Mouse (Mus musculus) C2C12 (cell line): Measurements from ENCODE around the gene Sinhcaf. TPM values are rescaled to one million over a fixed set of nuclear protein-coding genes. Genes with fewer than 3 reads are reported as not detected.

Experiments
- H3K27me3 ChIP-seq: one replicate; pipeline ENCODE4 v1.6.1; 2011; ENCODE audit not compliant: control insufficient read depth, insufficient read depth, insufficient read length
- H3K36me3 ChIP-seq: one replicate; pipeline ENCODE4 v1.6.1; 2011; ENCODE audit not compliant: control insufficient read depth, insufficient read depth
- H3K4me3 ChIP-seq: one replicate; pipeline ENCODE4 v1.5.1; 2011; ENCODE audit warnings: mild to moderate bottlenecking, control low read depth; ENCODE audit not compliant: poor library complexity, insufficient read depth, severe bottlenecking
- H3K79me2 ChIP-seq: one replicate; pipeline ENCODE4 v1.6.1; 2011; ENCODE audit not compliant: control insufficient read depth, insufficient read depth
- H3K79me3 ChIP-seq: one replicate; pipeline ENCODE4 v1.6.1; 2011; ENCODE audit warnings: low read depth, control low read depth
- H3ac ChIP-seq: one replicate; pipeline ENCODE3; 2011; ENCODE audit warnings: low read depth; ENCODE audit not compliant: control insufficient read depth, insufficient read length
- CEBPB ChIP-seq: IDR thresholded peaks from one replicate; pipeline ENCODE4 v1.6.1; 2011; ENCODE audit warnings: low read depth, mild to moderate bottlenecking, control low read depth, moderate library complexity
- CTCF ChIP-seq: IDR thresholded peaks from one replicate; pipeline ENCODE4 v1.5.1; 2011; ENCODE audit not compliant: control insufficient read depth, insufficient read depth, insufficient read length
- FOSL1 ChIP-seq: IDR thresholded peaks from one replicate; pipeline ENCODE4 v1.8.0; 2011; ENCODE audit warnings: mild to moderate bottlenecking, low read length; ENCODE audit not compliant: poor library complexity, insufficient read depth, severe bottlenecking
- MAX ChIP-seq: IDR thresholded peaks from one replicate; pipeline ENCODE4 v1.6.1; 2011; ENCODE audit warnings: mild to moderate bottlenecking, control low read depth
- MYOD1 ChIP-seq: IDR thresholded peaks from one replicate; pipeline ENCODE4 v1.6.1; 2011; ENCODE audit warnings: low read depth; ENCODE audit not compliant: control insufficient read depth, insufficient read length
- MYOG ChIP-seq: IDR thresholded peaks from one replicate; pipeline ENCODE4 v1.6.1; 2011; ENCODE audit not compliant: control insufficient read depth, insufficient read length; ENCODE audit errors: extremely low read depth
- USF1 ChIP-seq: IDR thresholded peaks from one replicate; pipeline ENCODE4 v1.6.1; 2011; ENCODE audit warnings: low read depth, mild to moderate bottlenecking, control low read depth, moderate library complexity
- polyA plus RNA-seq: library from polyadenylated mRNA; unstranded; fragments of >200 nt; fragmentation: generic; extraction: Trizol; gene quantifications from one replicate; pipeline ENCODE4 v1.2.1, GENCODE M21; 2012; ENCODE audit warnings: missing spikeins

Sinhcaf gene
- polyA plus RNA-seq, 1 experiment = 22.4 TPM

GRCm38 (mm10) chr6:148957046-148957445 is 10.8 kb upstream of the Sinhcaf start:
- H3ac ChIP-seq = no peak overlapping the region
- H3K36me3 ChIP-seq = no peaks in the 10 kb centered on the region
- no peaks in the 10 kb centered on the region for H3K79me2 ChIP-seq
- H3K4me3 ChIP-seq = no peak overlapping the region
- H3K27me3 ChIP-seq = no peaks in the 10 kb centered on the region
- no peak for TF ChIP-seq FOSL1
- no peak for TF ChIP-seq MAX
- no peak for TF ChIP-seq CEBPB
- H3K79me3 ChIP-seq = no peaks in the 10 kb centered on the region

DNA sequence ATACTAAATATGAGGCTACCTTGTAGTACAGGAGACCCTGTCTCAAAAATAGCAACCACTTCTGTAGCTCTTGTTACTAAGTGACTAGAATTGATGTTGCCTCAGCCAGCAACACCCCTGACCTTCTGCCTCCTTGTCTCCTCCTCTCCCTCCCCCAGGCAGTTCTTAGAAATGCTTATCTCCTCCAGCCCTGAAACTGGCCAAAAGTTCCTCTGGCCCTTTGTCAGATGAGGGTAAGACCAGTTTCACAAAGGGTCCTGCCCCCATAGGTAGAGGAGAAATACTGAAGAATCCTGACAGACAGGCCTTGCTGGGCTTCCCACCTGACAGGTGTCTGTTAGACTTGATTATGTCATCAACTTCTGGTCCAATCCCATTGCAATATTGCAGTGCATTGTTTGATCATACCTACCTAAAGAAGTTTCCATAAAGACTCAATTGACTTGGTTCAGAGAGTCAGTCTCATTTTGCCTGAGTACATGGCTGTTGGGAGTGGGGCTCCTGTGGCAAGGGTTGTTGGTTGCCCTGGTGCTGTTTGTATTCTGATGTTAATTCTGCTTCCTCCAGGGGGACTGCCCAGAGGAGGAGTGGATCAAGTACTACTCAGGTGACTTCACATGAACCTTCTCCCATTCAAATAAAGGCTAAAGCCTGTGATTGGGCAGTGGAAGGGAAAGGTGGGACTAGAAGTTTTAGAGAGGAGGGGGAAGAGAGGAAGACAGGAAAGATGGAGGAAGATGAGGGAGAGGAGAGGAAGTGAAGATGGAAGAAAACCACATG is 9.6 kb upstream of the Sinhcaf start:
- Histone ChIP-seq H3K27me3 (no peaks in the 10 kb centered on the region), H3ac (no peak overlapping the region), H3K4me3 (no peak overlapping the region), H3K36me3 (no peaks in the 10 kb centered on the region), H3K79me2 (no peaks in the 10 kb centered on the region), H3K79me3 (no peaks in the 10 kb centered on the region)
- TF ChIP-seq MYOG = no peak
- TF ChIP-seq CEBPB = no peak
- no peak for TF ChIP-seq MYOD1
- TF ChIP-seq USF1 = no peak
- no peak for TF ChIP-seq MAX
- TF ChIP-seq FOSL1 = no peak
- no peak for TF ChIP-seq CTCF

DNA sequence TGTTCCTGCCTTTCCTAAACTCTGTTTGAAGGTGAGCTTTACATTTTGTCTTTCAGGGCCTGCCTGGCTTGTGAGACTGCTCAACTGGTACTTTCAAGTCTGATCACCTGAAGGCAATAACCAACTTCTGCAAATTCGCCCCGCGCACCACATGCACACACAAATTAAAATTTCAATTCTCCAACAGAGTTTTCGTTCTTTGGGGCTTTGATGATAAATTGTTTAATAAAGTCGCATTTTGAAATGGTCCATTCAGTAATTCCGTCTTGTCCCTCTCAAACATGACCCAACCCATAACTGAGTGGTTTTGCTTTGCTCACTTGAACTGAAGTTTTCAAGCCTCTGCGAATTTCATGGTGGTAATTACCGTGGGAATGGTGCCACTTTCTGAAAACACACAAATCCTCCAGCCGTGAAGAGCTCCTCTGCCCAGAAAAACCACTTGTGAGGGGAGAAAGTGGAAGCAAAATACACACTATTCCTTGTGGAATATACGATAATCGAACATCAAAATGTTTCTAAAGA is 676 bp upstream of the Sinhcaf start:
- Histone ChIP-seq H3K79me2 (peaks cover 44% of the 10 kb centered on the region), H3K4me3 (peak overlapping the region; percentile 34), H3K36me3 (peaks cover 14% of the 10 kb centered on the region), H3ac (no peak overlapping the region), H3K79me3 (peaks cover 39% of the 10 kb centered on the region), H3K27me3 (no peaks in the 10 kb centered on the region)
- TF ChIP-seq MYOD1 (no peak), CEBPB (no peak)

DNA sequence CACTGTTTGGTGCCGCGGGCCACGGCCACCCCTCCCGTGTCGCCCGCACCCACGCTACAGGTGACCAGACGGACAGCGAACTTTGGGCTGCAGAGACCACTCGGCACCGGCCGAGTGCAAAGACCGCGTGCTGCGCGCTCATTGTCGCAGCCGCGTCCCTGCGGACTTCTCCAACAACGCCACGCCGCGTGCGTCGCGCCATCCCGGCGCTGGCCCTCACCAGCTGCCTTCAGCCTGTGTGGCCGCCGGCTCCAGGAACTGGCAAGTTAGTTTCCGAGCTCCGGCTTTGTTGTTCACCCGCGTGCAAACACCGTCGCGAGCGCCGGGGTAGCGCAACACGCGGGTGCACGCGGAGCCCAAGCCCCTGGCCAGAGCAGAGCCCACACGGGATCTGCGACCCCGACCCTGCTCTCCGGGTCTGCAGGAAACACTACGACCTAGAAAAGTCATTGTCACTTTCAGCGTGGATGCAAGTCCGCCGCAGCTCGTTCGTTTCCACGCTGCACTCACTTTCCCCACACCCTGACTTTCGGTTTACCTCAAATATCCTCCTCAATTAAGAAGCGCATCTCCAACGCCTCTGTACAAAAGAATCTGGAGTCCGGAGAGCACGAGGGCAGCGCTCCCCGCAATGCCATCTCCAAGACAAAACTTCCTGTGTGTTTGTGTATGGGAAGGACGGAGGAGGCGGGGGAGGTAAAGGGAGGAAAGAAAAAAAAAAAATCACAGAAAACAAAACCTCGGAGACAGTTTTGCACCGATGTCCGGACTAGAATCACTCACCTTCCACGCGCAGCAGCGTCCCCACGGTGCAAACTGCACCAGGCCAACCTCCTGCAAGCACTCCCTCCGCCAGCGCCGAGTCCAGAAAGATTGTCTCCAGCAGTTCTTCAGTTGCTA is 508 bp downstream of the Sinhcaf start:
- peak overlapping the region; percentile 95 for H3K4me3 ChIP-seq

GRCm38 (mm10) chr6:148944767-148945508 is 1.3 kb downstream of the Sinhcaf start:
- no peak for TF ChIP-seq MYOG
- TF ChIP-seq MAX = peak; percentile 73
- peaks cover 64% of the 10 kb centered on the region for H3K79me2 ChIP-seq

More for the DNA sequence above, 508 bp downstream of the Sinhcaf start:
- peaks cover 51% of the 10 kb centered on the region for H3K79me3 ChIP-seq
- no peaks in the 10 kb centered on the region for H3K27me3 ChIP-seq
- peak overlapping the region; percentile 59 for H3ac ChIP-seq
- no peak for TF ChIP-seq MYOG
- no peak for TF ChIP-seq FOSL1
- no peak for TF ChIP-seq MYOD1
- peaks cover 22% of the 10 kb centered on the region for H3K36me3 ChIP-seq
- H3K79me2 ChIP-seq = peaks cover 56% of the 10 kb centered on the region

More at GRCm38 (mm10) chr6:148944767-148945508, 1.3 kb downstream of the Sinhcaf start:
- H3K79me3 ChIP-seq = peaks cover 57% of the 10 kb centered on the region
- H3K27me3 ChIP-seq = no peaks in the 10 kb centered on the region
- peak overlapping the region; percentile 59 for H3ac ChIP-seq
- H3K36me3 ChIP-seq = peaks cover 27% of the 10 kb centered on the region
- H3K4me3 ChIP-seq = peak overlapping the region; percentile 95
